Mouse (Mus musculus) cortical plate, adult 2 months (tissue): Measurements from ENCODE around the gene Pmm1.

ENCODE experiments used
- CTCF ChIP-seq: fragments of 200-500 bp; IDR thresholded peaks from 2 replicates; pipeline ENCODE4 v1.5.1; 2011; ENCODE audit warnings: mild to moderate bottlenecking, control low read depth, low read length; ENCODE audit not compliant: insufficient read depth; ENCODE audit errors: extremely low read depth
- POLR2A ChIP-seq: fragments of 200-500 bp; IDR thresholded peaks from 2 replicates; pipeline ENCODE4 v1.6.1; 2011; ENCODE audit warnings: mild to moderate bottlenecking, low read length, control low read depth; ENCODE audit not compliant: insufficient read depth; ENCODE audit errors: extremely low read depth

DNA sequence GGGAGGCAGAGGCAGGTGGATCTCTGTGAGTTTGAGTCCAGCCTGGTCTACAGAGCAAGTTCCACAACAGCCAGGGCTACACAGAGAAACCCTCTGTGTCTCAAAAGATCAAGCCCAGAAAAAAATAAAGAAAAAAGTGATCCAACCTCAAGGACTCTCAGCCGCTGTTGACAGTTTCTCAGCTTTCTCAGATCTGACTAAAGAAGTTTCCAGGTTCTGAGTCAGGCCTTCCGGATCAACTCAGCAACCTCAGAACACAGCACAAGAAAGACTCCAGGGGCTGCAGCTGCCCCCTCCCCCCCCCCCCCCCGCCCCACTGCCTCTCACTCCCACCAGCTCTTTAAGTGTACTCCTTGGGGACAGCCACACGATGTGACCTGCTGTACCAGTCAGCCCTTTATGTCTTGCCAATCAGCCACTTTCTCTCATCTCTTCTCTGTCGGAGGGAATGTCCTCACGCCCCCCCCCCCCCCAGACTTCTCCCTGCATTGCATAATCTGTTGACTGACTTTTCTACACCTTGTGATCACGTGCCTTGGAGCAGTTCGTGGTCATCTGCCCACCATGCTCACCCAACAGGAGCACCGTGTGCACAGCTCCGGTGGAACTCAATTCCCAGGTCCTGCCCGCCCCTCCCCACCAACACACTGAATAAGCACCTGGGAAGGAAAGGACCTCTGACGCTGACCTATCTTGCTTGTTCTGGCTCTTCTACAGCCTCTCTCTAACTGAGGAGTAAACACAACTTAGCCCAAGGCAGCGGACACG, 5.5 kb upstream of the Pmm1 start:
- TF ChIP-seq CTCF (no peak), POLR2A (no peak)
